Comparison of ENCODE assay signal across 15 mouse cellular contexts in genomic region chr19:56838942-56839706, GRCm38 (mm10). TPM values are rescaled to one million over a fixed set of nuclear protein-coding genes. Genes with fewer than 3 reads are reported as not detected.
A peak's percentile ranks its signal among the peaks of the same experiment; 100 is the strongest.
DNase-seq lines count a peak whose midpoint lies in the region; ATAC-seq and TF ChIP-seq lines count a peak whose summit lies in the region.
"Had no signal": no experiment of that assay in that cellular context is flagged by ENCODE, and none has a peak within 500 bp of the region (broad histone marks: within the 10 kb centered on the region; RNA-seq: fewer than 3 reads in every experiment).

No protein-coding gene starts in this region.

- ATAC-seq in megakaryocyte progenitor cell, adult 5-6 weeks (replicated peaks; ENCODE audit: poor library complexity) = no peak

- H3K27me3 ChIP-seq in heart, adult 2 months (ENCODE audit: control insufficient read depth, insufficient read depth, low read length) = no peaks in the 10 kb centered on the region
- H3K27me3 ChIP-seq: hindbrain, embryonic 13.5 days; liver, embryonic 15.5 days; stomach, embryonic 15.5 days had no signal

- no peaks in the 10 kb centered on the region for H3K36me3 ChIP-seq in heart, adult 2 months (ENCODE audit: control insufficient read depth, insufficient read depth, low read length)
- H3K36me3 ChIP-seq: hindbrain, embryonic 13.5 days; liver, embryonic 15.5 days; stomach, embryonic 15.5 days had no signal

- WGBS in heart, adult 2 months = 80% methylated on average over 17 of the region's 17 CpGs

- no peak for TF ChIP-seq POLR2A in heart, adult 2 months (IDR thresholded peaks at IDR 0.05; ENCODE audit: insufficient read depth, low read depth, low read length)

- no peak for TF ChIP-seq EP300 in heart, adult 2 months (IDR thresholded peaks at IDR 0.05; ENCODE audit: insufficient read depth, low read depth, low read length)

- H3K4me1 ChIP-seq in heart, adult 2 months (ENCODE audit: control insufficient read depth, insufficient read depth, low read length) = no peaks in the 10 kb centered on the region; the same call in 1 of the 2 replicates
- H3K4me1 ChIP-seq: liver, embryonic 15.5 days; megakaryocyte, embryonic 14.5 days; stomach, embryonic 15.5 days had no signal

- intact Hi-C loops in heart, adult 2 months (cut with DNase I) = no loop called here

- peak in 1 of 2 experiments; percentile 28 for DNase-seq in heart, adult 2 months
- no peak for DNase-seq in heart, adult 8-10 months (ENCODE audit: low spot score)
- DNase-seq in retina, postnatal 1 day = peak; percentile 24
- DNase-seq in retina, embryonic 14.5 days (ENCODE audit: low spot score) = no peak
- DNase-seq in gastrocnemius, postnatal 25 days = peak; percentile 35
- DNase-seq in T-cell, adult 2 months (ENCODE audit: low spot score) = no peak
- DNase-seq: adrenal gland, postnatal 10 days; kidney, adult 2 months had no signal

- no peak overlapping the region for H3K9ac ChIP-seq in heart, adult 2 months (ENCODE audit: low read depth, low read length)
- H3K9ac ChIP-seq: hindbrain, embryonic 13.5 days; liver, embryonic 15.5 days; stomach, embryonic 15.5 days had no signal

- no peaks in the 10 kb centered on the region for H3K79me2 ChIP-seq in heart, adult 2 months (replicated peaks; ENCODE audit: control insufficient read depth, insufficient read depth, low read length)

- H3K4me3 ChIP-seq in heart, adult 2 months = no peak overlapping the region
- H3K4me3 ChIP-seq: hindbrain, embryonic 13.5 days; liver, embryonic 15.5 days; megakaryocyte, embryonic 14.5 days; stomach, embryonic 15.5 days had no signal

- no peak overlapping the region for H3K27ac ChIP-seq in heart, adult 2 months
- H3K27ac ChIP-seq: hindbrain, embryonic 13.5 days; liver, embryonic 15.5 days; stomach, embryonic 15.5 days had no signal

- peak; percentile 37 for TF ChIP-seq CTCF in heart, adult 2 months (IDR thresholded peaks at IDR 0.05)

RNA-seq across cellular contexts. Expression of gene Tdrd1, which starts 13.1 kb away (rescaled TPM):
- total RNA-seq in heart, adult 2 months (2021) = not detected
- polyA plus RNA-seq in heart, adult 2 months (2012; rRNA removed) = 0.02 and 0.06 TPM in 2 replicates
- not detected for total RNA-seq in heart, adult 8-10 months (2022)
- total RNA-seq in gastrocnemius, postnatal 25 days (2021) = not detected
- total RNA-seq in megakaryocyte progenitor cell, adult 5-6 weeks (2015) = 0.17 TPM in 1 of 2 replicates, not detected in the other
- total RNA-seq in megakaryocyte progenitor cell, adult 5-6 weeks (2017) = 0.04 TPM in 1 of 2 replicates, not detected in the other
- total RNA-seq: common myeloid progenitor, adult 5-6 weeks had no signal

RNA-seq across cellular contexts. Expression of gene Ccdc186, which starts 17.1 kb away (rescaled TPM):
- total RNA-seq in heart, adult 2 months (2021) = 10 to 100 TPM; 24.9 to 28.6 TPM
- 5.0 and 7.9 TPM in 2 replicates for polyA plus RNA-seq in heart, adult 2 months (2012; rRNA removed)
- total RNA-seq in heart, adult 8-10 months (2022) = 10 to 100 TPM; 24.7 to 29.3 (median 27.4) TPM
- total RNA-seq in gastrocnemius, postnatal 25 days (2021) = 10 to 100 TPM; 18.8 to 19.2 TPM
- total RNA-seq in megakaryocyte progenitor cell, adult 5-6 weeks (2015) = 6.6 and 7.3 TPM in 2 replicates
- 23.8 and 32.2 TPM in 2 replicates for total RNA-seq in megakaryocyte progenitor cell, adult 5-6 weeks (2017)

RNA-seq across cellular contexts. Expression of gene Vwa2, which starts 34.9 kb away (rescaled TPM):
- not detected for total RNA-seq in heart, adult 2 months (2021)
- polyA plus RNA-seq in heart, adult 2 months (2012; rRNA removed) = not detected in 2 replicates
- total RNA-seq in heart, adult 8-10 months (2022) = not detected
- not detected for total RNA-seq in gastrocnemius, postnatal 25 days (2021)
- not detected in 2 replicates for total RNA-seq in megakaryocyte progenitor cell, adult 5-6 weeks (2015)
- total RNA-seq in megakaryocyte progenitor cell, adult 5-6 weeks (2017) = not detected in 2 replicates
- total RNA-seq: adrenal gland, postnatal 10 days; common myeloid progenitor, adult 5-6 weeks; layer of hippocampus, adult 8-10 months had no signal
- polyA plus RNA-seq: liver, embryonic 15.5 days had no signal

Comparison
In these comparisons a context has a peak if more than half of its experiments do, and no peak if none do; other contexts are left out.
1. DNase-seq: peak in retina, postnatal 1 day (single experiment) and gastrocnemius, postnatal 25 days (single experiment); none in heart, adult 8-10 months (single experiment), retina, embryonic 14.5 days (single experiment) and T-cell, adult 2 months (single experiment).